Mouse (Mus musculus) CD8-positive naive resting alpha-beta T cell, adult 2 months (primary cell): Measurements from ENCODE around the gene 4930578G10Rik.
"Not testable (repeated sequence)": the region's sequence is repeated elsewhere in the genome, so short reads cannot be mapped to it uniquely, and the experiment has no call there.

Source experiments
- DNase-seq, 2 experiments: peaks; one replicate each; pipeline ENCODE4 v3.0.0; 2022; ENCODE audit warnings: low read depth in 2 of 2, low spot score in 2 of 2

4930578G10Rik gene

GRCm38 (mm10) chr4:42735245-42735644 lies at the start of gene 4930578G10Rik:
TSS of gene 4930578G10Rik (plus strand) at chr4:42735545.
- not testable (repeated sequence) for DNase-seq

DNA sequence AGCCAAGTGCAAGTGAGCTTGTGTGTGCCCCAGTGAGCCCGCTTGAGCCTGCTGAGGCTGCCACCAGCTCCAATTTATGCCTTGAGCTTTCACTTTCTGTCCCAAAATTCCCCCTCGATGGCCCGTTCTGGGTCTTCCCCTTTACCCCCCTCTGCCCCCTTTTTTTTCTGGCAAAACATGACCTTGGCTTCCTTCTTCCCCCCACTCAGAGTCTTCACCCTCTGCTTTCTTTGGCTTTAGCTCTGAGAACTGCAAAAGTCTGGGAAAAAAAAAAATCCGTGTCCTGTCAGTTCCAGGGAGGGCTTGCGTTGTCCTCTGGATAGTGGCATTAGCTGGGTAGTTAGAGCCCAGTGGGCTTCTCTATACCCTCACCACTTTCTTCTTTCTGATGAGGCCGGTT lies 21.1 kb downstream of the 4930578G10Rik start, which contains the start of gene Ccl19:
Gene Ccl19 (minus strand): TSS at position 101 of the 400 bp plus-strand sequence.
- DNase-seq, result not testable (repeated sequence)

- not testable (repeated sequence) for DNase-seq
Measured at GRCm38 (mm10) chr4:42773893-42774292, 38.5 kb downstream of the 4930578G10Rik start, which contains the start of gene Ccl21a. TSS of gene Ccl21a (minus strand) at chr4:42773993.

DNA sequence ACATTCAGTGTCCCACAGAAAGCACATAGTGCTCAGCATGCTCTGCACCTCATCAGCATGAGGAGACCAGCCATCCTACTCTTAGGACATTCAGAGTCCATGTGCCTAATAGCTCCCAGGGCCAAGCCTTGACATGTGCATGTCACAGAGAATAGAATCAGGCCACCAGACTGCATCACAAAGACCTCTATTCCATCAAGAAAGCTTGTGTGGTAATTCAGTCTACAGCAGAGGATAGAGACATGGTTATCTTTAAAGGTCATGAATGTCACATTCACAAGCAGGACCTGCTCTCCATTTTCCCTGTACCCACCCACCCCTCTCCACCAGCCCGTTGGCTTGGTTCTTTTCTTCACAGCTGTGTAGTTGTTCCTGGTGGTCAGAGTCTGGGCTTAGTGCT lies 118.4 kb downstream of the 4930578G10Rik start, which contains the start of gene Fam205a1:
Gene Fam205a1 (minus strand): TSS at position 101 of the 400 bp plus-strand sequence.
- not testable (repeated sequence) for DNase-seq

GRCm38 (mm10) chr4:42856671-42857070 lies 121.3 kb downstream of the 4930578G10Rik start, which contains the start of gene Gm12394:
TSS of gene Gm12394 (minus strand) at chr4:42856771.
- DNase-seq, result not testable (repeated sequence)

- not testable (repeated sequence) for DNase-seq
Measured at GRCm38 (mm10) chr4:42860483-42860882, 125.1 kb downstream of the 4930578G10Rik start.

DNA sequence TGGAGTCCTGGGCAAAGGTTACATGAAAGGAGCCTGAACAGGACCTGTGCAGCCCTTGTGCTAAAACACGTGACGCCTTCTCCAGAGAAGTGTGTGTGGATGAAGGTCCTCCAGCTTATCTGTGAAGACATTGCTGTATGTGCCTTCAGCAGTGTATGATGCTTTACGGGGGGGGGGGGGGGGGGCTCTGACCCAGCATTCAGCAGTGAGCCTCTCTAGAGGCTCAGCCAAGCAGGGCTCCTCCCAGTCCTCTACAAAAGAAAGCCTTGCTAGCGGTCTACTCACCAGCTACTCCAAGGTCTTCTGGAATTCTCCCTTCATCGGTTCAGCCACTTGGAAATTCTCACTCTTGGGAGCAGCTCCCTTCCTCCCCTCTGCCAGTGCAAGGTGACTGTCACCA lies 128.1 kb downstream of the 4930578G10Rik start:
- DNase-seq, result not testable (repeated sequence)

DNA sequence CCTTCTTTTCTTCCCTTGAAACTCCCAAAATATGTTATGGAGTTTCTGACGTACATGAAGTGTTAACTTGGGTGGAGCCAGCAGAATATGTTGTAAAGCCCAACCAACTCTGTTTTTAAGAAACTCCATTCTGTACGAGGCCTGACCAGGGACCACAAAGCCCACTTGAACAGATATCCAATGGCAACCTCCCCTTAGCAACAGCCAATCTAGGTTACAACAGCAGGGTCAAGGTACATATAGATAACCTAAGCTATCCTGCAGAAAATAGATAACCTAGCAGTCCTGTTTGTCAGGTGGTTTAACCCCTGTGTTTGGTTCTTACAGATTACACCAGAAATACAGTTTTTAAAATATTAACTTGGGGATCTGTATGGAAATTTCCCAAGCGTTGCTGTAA lies 132.0 kb downstream of the 4930578G10Rik start:
- no peak for DNase-seq

DNA sequence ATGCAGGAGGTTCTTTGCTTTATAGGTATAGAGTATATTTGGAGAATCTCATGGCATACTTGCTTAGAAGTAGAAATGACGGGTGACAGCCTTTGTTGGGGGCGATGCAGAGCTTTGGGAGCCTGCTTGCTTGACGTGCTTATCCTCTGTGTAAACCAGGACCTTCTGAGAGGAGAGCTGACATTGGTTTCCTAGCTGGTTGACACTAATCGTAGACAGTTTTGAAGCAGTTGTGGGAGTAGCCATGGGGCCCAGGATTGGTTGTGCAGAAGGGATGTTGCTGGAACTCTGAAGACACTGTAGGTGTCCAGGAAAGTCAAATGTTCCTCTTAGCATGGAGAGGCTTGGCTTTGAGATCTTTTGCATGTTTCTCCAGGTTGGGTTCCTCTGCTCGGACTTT lies 132.8 kb downstream of the 4930578G10Rik start:
- no peak for DNase-seq

- DNase-seq, result no peak
Measured at GRCm38 (mm10) chr4:42870748-42871147, 135.4 kb downstream of the 4930578G10Rik start.

DNA sequence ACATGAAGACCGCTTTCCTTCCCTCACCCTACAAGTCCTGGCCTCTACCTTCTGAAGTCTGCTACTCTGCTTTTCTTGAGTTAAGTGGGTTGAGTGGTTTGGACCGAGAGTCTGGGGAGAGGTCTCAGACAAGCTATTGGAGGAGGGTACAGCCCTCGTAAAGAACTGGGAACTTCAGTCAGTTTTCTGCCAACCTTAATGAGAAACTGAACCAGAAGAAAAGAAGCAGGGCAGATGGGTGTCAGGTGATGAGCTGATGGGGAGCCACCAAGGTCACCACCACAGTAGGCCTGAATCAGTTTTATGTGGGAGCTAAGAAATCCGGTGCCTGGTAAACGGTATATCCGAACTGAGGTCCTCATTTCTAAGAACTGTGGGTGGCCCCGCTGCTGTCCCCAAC lies 136.8 kb downstream of the 4930578G10Rik start:
- DNase-seq, result no peak

DNA sequence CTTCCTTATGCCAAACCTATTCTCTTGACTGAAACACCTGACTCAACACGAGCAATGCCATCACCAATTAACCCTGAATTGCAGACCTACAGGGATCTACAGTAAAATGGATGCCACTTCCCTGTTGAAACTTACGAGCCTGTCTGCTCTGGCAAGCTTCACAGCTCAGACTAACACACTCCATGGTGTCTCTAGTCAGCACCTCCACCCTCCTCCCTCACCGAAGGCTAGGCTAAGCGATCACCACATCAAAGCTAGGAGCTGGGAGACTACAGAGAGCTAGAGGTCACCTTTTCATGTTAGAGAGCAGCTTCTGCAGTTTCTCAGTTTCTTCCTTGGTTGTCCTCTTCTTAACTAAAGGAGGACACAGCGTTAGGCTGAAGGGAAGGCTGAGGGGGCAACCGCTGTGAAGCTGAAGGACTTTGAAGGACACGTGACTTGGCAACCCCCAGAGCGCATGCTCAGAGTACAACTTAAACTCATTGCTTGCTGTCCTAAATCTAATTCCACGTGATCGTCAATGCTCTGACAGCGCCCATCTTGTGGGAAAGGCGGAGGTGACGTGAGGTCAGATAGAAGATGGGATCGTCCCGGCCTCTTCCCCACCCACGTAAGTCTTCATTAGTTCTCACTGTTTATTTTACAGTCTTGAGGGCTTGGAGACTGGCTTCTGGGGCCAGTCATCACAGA lies 137.5 kb downstream of the 4930578G10Rik start:
- DNase-seq, result no peak

GRCm38 (mm10) chr4:42874134-42874533 lies 138.8 kb downstream of the 4930578G10Rik start, which contains the start of gene Fam205c:
TSS of gene Fam205c (minus strand) at chr4:42874234.
- DNase-seq, result no peak

- peak; percentile 6 to 9 for DNase-seq
Measured at GRCm38 (mm10) chr4:42876586-42877291, 141.4 kb downstream of the 4930578G10Rik start.

GRCm38 (mm10) chr4:42877657-42878056 lies 142.3 kb downstream of the 4930578G10Rik start:
- DNase-seq, result no peak

DNA sequence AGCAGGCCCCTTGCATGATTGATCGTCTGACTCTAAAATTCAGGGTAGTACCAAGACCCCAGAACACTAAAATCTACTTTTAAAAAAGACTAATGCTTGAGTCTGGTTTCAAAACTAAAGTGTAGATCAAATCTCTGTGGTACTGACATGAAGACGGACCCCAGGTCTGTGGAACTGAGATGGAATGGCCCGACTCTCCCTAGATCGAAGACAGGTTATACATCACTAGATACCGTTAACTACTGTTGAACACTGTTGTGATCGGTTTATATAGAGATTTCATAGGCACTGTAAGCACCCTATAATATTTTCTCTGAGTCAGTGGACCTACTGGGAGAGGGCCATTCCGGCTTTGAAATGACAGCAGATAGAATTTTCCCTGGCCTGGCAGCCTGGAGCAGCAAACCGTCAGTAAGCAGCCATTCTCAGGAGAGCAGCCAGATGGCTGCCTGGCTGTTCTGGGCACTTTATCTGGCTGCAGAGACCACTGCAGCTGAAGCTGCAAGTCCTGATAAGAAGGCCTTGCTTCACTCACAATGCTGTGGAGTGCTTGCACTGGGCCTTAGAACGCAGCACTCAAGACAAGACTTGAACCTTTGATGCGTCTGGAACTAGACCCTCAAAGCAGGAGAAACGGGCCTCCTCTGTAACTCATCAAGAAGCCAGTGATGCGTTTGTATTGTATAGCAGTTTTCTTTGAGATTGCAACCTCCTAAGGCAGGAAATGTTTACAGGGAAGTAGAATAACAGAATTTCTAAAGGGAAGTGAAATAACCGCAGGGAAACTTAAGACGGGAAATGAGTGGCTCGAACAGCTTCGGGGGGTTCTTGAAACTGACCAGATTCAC lies 144.7 kb downstream of the 4930578G10Rik start:
- no peak for DNase-seq

DNA sequence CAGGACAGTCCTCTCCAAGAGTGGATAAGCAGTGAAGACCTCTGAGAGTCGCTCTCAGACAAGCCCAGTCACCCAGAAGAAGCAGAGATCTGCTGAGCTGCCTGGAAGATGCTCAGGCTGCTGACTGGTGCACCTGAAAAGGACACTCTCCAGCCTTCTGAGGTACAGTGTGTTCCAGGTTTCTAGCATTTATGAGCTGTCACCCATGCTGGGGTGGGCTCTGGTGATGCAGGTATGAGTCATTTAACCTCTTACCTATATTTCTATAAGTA lies 145.3 kb downstream of the 4930578G10Rik start:
- no peak for DNase-seq

DNA sequence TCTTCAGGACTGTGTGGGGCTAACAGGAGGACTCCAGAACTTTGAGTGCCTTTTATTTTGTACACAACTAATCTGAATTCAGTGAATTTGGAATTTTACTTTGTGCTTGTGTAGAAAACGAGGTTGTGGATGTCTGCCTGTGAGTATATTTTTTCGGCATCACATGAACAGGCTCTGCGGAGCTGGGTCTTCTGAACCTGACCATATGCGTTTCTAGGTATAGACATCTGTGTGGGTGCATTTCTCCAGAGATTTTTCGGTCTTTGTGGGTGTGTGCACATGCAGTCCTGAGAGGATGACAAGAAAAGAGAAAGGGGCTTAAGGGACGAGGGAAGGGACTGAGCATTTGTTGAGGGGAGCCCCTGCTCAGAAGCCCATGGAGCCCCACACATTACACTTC lies 151.6 kb downstream of the 4930578G10Rik start:
- DNase-seq, result no peak

DNA sequence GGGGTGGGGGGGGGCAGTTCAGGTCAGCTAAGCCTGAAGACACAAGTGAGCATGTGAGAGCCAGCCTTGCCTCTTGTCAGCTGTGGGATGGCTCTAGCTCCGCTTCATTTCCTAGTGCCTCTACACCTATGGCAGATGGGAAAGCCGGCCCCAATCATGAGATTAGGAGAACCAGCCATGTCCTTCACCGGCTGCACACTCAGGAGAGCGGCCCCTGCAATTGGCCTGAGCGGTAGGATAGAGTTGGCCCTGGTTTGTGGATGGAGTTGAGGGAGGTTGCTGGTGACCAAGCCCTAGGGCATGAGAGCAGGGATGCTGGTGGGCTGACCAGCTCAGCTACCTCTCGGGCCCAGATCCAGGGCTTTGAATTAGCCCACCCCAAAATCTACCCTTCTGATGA lies 153.5 kb downstream of the 4930578G10Rik start:
- no peak for DNase-seq

GRCm38 (mm10) chr4:42891176-42891575 lies 155.8 kb downstream of the 4930578G10Rik start:
- DNase-seq, result no peak

DNA sequence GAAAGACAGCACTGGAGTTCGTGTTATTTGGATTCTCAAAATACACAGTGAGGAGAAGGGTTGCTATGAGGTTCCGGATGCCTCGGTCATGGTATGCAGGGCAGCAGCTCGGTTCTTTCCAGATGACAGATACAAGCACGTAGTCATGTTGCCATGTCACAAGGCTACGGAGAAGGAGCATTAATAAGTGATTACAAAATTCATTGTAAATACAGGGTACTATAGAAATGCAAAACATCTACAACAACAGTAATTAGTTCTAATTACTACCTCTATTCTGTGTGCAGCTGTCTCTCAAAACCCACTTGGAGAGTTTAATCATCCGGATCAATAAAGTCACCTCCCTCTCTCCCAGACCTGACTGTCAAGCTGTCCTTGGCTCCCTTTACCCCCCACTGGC lies 159.8 kb downstream of the 4930578G10Rik start:
- DNase-seq, result no peak
